Mouse (Mus musculus) hindlimb bud, embryonic 11.5 days (tissue): ENCODE results near the gene Tanc1.

Experiments used
- DNase-seq: peaks from one replicate; pipeline ENCODE4 v3.0.0-alpha.2; 2012; ENCODE audit warnings: low read depth, low spot score; ENCODE audit errors: extremely low spot score

Gene Tanc1

GRCm38 (mm10) chr2:59785597-59785996 is 173.8 kb downstream of the Tanc1 start:
- DNase-seq: no peak

- no peak for DNase-seq
These were observed 177.1 kb downstream of the Tanc1 start for GRCm38 (mm10) chr2:59788704-59789500.

- DNase-seq: no peak
These were observed 179.8 kb downstream of the Tanc1 start for GRCm38 (mm10) chr2:59791596-59791995.

GRCm38 (mm10) chr2:59793337-59793736 is 181.5 kb downstream of the Tanc1 start:
- DNase-seq: no peak

- DNase-seq: no peak
These were observed 183.0 kb downstream of the Tanc1 start for GRCm38 (mm10) chr2:59794838-59795237.

GRCm38 (mm10) chr2:59798934-59799532 is 187.2 kb downstream of the Tanc1 start:
- DNase-seq: no peak

GRCm38 (mm10) chr2:59799572-59799971 is 187.7 kb downstream of the Tanc1 start:
- DNase-seq: no peak

- no peak for DNase-seq
These were observed 188.8 kb downstream of the Tanc1 start for GRCm38 (mm10) chr2:59800481-59801266.

- no peak for DNase-seq
These were observed 191.0 kb downstream of the Tanc1 start for GRCm38 (mm10) chr2:59802722-59803387.

- no peak for DNase-seq
These were observed 193.8 kb downstream of the Tanc1 start for GRCm38 (mm10) chr2:59805595-59805994.

GRCm38 (mm10) chr2:59806038-59806437 is 194.2 kb downstream of the Tanc1 start:
- no peak for DNase-seq

GRCm38 (mm10) chr2:59808608-59809007 is 196.8 kb downstream of the Tanc1 start:
- DNase-seq: no peak

- DNase-seq: no peak
These were observed 198.2 kb downstream of the Tanc1 start for GRCm38 (mm10) chr2:59810039-59810438.

- DNase-seq: no peak
These were observed 199.4 kb downstream of the Tanc1 start for GRCm38 (mm10) chr2:59811247-59811646.

- DNase-seq: no peak
These were observed 200.8 kb downstream of the Tanc1 start for GRCm38 (mm10) chr2:59812641-59813040.

- DNase-seq: no peak
These were observed 201.6 kb downstream of the Tanc1 start for GRCm38 (mm10) chr2:59813457-59813856.

GRCm38 (mm10) chr2:59814997-59815396 is 203.2 kb downstream of the Tanc1 start:
- no peak for DNase-seq

GRCm38 (mm10) chr2:59818663-59819062 is 206.8 kb downstream of the Tanc1 start:
- DNase-seq: no peak

- no peak for DNase-seq
These were observed 207.6 kb downstream of the Tanc1 start for GRCm38 (mm10) chr2:59819415-59819814.

GRCm38 (mm10) chr2:59820088-59820487 is 208.2 kb downstream of the Tanc1 start:
- no peak for DNase-seq

GRCm38 (mm10) chr2:59821044-59821443 is 209.2 kb downstream of the Tanc1 start:
- DNase-seq: no peak
